Mouse (Mus musculus) testis, adult 2 months (tissue): ENCODE results near the gene Cpox.

Experiments
- CTCF ChIP-seq: fragments of 200-500 bp; IDR thresholded peaks from 2 replicates; pipeline ENCODE4 v1.5.1; 2012; ENCODE audit warnings: low read depth, mild to moderate bottlenecking, inconsistent platforms, low read length, moderate library complexity; ENCODE audit not compliant: control insufficient read depth, insufficient read depth, insufficient replicate concordance
- POLR2A ChIP-seq: fragments of 200-500 bp; IDR thresholded peaks from 2 replicates; pipeline ENCODE4 v1.6.1; 2012; ENCODE audit warnings: low read depth, mild to moderate bottlenecking, inconsistent platforms, low read length, moderate library complexity; ENCODE audit not compliant: control insufficient read depth

- TF ChIP-seq POLR2A (no peak), CTCF (no peak)
These were observed 24.0 kb downstream of the Cpox start for GRCm38 (mm10) chr16:58694091-58694490.
